Mouse (Mus musculus) layer of hippocampus, adult 9-11 months (tissue): ENCODE data around the gene Wbp1l.

Experiments
- DNase-seq: peaks from one replicate; pipeline ENCODE4 v3.0.0; 2022

Gene Wbp1l

DNA sequence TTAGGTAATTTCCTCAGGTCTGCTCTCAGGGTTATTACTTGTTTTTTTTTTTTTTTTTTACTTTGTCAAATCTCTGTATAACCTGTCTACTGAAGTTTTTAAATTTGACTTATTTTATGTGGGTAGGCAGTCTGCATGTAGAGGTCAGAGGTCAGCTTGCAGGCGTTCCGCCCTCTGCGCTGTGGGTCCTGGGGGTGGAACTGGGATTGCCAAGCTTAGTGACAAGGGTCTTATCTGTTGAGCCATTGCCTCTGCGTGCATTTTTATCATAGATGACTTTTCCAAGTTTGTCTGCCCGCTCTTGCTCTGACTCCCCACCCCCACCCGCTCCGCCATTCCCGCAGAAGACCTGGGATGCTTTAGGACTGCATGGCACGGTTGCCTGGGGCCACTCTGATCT is 36.9 kb downstream of the Wbp1l start:
- no peak for DNase-seq

- no peak for DNase-seq
These were observed 38.7 kb downstream of the Wbp1l start for GRCm38 (mm10) chr19:46637598-46637997.

DNA sequence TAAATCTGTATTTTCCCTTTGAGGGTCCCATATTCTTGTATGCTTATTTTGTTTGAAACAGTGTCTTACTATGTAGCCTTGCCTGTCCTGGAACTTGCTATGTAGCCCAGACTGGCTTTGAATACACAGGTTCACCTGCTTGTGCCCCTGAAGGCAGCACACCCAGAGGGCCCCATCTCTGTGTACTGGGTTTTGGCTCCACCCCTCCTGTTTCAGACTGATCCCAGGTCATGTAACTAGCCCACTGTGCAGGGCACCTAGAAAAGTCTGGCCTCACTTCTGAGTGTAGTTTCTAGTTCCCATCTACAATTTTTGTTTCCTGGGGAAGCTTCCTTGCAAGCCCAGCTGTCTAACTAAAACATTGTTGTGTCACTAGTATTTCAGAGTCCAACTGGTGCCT is 40.2 kb downstream of the Wbp1l start:
- DNase-seq, result no peak

DNA sequence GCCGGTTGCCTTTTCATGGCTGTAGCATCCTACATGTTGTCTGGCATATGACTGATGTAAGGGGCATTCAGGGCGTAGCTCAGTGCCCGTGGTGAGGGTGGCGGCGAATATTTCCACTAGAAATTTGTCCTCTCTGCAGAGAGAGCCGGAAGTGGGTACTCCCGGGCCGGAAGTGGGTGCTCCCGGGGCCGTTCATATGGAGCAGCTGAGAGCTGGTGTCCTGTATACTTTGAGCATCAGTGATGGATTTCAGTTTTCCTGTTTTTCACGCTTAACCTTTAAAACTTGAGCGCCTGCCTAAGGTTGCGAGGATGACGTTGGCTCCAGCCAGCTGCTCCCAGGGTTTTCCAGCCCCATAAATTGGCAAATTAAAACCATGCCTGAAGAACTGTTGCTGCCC is 40.6 kb downstream of the Wbp1l start:
- DNase-seq, result no peak

GRCm38 (mm10) chr19:46640780-46641179 is 41.9 kb downstream of the Wbp1l start:
- no peak for DNase-seq

DNA sequence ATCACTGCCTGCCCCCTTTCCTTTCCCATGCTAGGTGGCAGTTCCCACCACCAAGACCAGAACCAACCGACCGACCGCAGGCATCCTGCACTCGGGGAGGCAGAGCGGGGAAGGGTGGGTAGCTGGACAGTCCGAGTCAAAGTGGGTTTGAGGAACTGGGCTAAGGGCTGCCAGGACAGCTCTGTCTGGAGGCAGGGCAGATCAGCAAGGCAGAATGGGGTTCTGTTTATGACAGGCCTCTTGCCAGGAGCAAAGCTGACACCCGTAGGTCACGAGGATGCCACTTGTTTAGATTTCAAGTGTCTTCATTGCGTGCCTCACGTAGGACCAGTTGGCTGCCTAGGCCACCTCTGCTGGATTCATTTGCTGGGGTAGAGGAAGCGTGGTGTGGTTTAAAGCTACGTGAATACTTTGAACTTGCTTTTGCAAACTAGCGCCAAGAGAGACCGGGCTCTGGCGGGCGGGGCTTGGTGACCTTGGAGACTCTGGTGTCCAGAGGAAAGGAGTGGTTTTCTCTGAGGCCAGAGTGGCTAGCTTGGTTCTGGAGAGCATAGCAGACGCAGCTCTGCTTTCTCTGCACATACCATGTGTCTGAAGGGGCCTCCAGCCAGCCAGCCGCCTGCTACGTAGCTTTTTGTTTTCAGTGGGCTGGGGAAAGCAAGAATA is 42.7 kb downstream of the Wbp1l start:
- peak; percentile 56 for DNase-seq

DNA sequence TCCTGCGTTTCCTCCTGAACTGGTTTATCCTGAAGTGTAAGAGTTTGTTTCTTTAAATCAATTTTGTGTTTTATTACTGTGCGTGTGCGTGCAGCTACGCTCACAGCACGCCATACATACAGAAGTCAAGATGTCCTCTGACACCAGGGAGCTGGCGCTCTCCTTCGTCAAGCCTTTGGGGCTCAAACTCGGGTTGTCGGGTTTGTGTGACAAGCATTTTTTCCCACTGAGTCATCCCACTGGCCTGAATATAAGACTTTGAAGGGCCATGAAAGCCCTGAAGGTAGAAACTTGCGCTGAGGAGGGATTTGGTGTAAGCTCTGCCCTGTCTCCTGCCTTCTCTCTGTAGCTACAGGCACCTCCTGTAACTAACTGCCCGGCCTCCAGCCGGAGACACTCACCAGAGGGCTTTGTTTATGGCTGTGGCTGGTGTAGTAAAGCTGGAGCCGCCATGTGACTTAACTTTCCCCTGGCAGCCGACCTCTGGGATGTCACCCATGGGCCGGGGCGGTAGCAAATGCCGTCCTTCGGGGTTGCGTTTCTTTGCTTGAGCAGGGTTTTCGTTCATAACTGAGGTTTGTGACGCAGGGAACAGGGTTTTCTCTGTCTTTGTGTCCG is 43.4 kb downstream of the Wbp1l start:
- no peak for DNase-seq

DNA sequence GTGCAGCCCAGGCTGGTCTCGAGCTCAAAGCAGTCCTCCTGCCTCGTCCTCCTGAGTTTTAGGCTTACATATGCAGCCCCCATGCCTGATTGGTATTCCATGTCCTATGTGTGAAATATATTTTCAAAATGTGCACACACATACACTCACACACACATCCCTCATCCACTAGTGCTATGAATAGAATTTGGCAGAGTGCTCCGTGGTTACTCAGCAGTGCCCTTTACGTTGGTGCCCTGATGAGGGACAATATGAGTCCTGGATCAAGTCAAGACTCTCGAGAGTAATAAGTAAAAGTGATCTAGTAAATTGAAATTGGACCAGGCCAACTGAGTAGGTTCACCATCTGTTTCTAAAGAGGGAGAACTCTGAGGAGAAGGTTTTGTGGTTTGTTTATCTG is 44.4 kb downstream of the Wbp1l start:
- DNase-seq, result no peak

DNA sequence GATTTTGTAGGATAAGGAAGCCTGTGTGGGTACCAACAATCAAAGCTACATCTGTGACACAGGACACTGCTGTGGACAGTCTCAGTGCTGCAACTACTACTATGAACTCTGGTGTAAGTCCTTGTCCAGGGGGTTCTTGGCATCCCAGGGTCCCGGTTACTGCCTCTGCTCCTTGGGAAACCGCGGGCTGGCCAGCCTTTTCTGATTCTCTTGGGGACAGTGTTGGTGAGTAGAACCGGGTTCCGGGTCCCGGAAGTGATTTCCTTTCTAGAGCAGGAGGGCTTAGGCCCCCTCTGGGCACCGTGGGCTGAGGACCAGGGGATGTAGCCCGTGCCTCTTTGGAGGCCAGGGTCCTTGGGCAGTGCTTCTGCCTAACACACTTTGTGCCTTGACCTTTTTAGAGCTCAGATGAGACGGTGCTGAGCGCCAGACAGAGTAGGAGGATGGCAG is 45.5 kb downstream of the Wbp1l start:
- no peak for DNase-seq

- no peak for DNase-seq
These were observed 46.1 kb downstream of the Wbp1l start for GRCm38 (mm10) chr19:46644793-46645602.

GRCm38 (mm10) chr19:46646041-46646481 is 47.2 kb downstream of the Wbp1l start:
- DNase-seq, result no peak

DNA sequence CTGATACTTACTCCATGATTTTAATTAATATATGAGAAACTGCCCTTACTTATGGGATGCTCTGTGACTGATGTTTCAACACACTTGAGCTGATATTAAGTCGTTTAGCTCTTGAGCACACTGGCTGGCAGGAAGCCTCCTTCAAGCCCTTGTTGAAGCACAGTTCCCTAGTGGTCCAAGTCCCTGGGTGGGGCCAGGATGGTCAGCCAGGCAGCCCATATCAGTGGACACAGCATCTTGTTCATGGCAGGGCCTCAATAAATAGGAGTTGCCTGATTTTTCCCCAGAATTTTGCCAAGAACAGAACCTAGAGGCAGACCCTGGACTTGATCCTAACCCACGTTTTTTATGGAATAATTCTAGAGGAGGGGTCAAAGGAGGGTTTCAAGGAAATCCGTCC is 48.4 kb downstream of the Wbp1l start:
- DNase-seq, result no peak

GRCm38 (mm10) chr19:46647850-46648249 is 49.0 kb downstream of the Wbp1l start:
- DNase-seq, result no peak

GRCm38 (mm10) chr19:46648565-46648964 is 49.7 kb downstream of the Wbp1l start:
- no peak for DNase-seq

DNA sequence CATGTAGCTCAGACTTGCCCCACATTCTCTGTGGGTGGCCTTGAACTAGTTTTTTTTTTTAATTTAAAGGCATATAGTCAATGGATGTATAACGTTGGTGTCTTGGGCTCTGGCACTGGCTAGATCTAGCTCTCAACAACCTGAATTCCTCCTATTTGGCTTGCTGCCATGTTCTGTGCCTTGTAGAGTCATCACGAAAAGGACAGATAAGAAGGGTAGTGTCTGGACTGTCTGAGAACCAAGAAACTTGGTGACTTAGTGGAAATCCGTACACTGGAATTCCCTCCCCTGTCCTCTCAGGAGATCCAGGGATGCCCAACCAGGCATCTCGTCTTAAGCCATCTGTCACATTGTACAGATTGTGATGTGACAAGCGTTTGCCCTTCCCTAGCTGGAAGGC is 54.3 kb downstream of the Wbp1l start:
- DNase-seq, result no peak

- no peak for DNase-seq
These were observed 54.8 kb downstream of the Wbp1l start for GRCm38 (mm10) chr19:46653616-46654235.

DNA sequence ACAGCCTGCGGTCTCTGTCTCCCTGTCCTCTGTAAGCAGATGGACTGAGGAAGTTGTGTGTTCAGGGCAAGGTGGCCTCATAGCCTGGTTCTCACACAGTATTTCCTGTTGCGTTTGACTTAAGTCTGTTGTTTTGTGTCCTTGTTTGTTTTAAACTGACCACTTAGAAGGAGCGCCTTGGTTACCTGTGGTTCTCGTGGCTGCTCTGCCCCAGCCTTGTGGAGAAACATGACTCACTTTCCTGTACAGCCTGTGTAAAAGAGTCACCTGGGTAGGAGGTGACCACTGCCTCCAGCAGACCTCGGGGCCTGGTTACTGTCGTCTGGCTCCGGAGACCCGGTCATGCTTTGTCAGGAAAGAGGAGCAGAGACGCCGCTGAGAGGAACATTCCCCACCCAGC is 56.7 kb downstream of the Wbp1l start:
- DNase-seq, result no peak

GRCm38 (mm10) chr19:46656151-46656840 is 57.4 kb downstream of the Wbp1l start:
- DNase-seq, result no peak

GRCm38 (mm10) chr19:46657339-46658020 is 58.6 kb downstream of the Wbp1l start:
- no peak for DNase-seq

DNA sequence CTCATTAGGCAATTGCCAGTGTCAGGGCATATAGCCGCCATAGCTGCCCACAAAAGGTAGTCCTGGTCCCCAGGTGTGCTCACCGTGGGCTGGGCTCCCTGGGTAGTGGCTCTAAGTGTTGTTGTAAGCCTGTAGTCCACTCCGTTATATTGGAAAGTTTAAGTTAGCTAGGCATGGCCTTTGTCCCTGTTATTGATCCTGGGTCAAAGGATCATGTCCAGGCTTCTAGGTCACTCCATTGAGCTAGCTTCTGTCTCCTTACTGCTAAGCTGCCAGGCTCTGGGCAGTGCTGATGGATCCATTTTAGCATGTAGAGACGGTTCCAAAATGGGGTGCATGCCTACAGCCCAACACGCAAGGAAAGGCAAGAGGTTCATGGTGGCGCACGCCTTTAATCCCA is 59.5 kb downstream of the Wbp1l start:
- no peak for DNase-seq

GRCm38 (mm10) chr19:46658851-46659250 is 60.0 kb downstream of the Wbp1l start:
- no peak for DNase-seq

- DNase-seq, result no peak
These were observed 62.6 kb downstream of the Wbp1l start for GRCm38 (mm10) chr19:46661511-46661910.
